Mouse (Mus musculus): ENCODE results near the gene Slc12a5.

DNA sequence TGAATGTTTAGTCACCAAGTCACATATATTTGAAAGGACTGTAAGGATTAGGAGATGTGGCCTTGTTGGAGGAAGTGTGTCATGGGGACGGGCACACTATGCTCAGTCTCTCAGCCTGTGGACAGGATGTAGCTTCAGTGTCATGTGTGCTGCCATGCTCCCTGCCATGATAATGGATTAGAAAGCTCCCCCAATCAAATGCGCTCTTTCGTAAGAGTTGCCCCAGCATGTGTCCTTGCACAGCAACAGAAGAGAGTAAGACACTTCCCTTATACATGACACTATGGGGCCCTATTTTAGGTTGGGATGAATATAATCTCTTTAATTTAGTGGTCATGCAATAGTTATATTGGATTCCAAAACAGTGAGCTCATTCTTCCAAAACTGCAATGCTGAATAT, 59.9 kb downstream of the Slc12a5 start:
- no peak for TF ChIP-seq CTCF (IDR thresholded peaks at IDR 0.05)
- no peak for TF ChIP-seq EP300 (IDR thresholded peaks at IDR 0.05)
